Mouse (Mus musculus) kidney, adult 2 months (tissue): ENCODE results near the gene Gm20662. TPM values are rescaled to one million over a fixed set of nuclear protein-coding genes. Genes with fewer than 3 reads are reported as not detected.

Experiments used
- DNase-seq: peaks from one replicate; pipeline ENCODE4 v3.0.0; 2021
- H3K27ac ChIP-seq: fragments of 200-500 bp; 2 replicates; pipeline ENCODE4 v1.5.1; 2012; ENCODE audit warnings: low read depth, low read length, control low read depth, inconsistent platforms; ENCODE audit not compliant: insufficient read depth
- H3K27me3 ChIP-seq: fragments of 200-500 bp; replicated peaks from 2 replicates; pipeline ENCODE4 v1.6.1; 2012; ENCODE audit warnings: mild to moderate bottlenecking, moderate library complexity, low read length, inconsistent platforms; ENCODE audit not compliant: control insufficient read depth, insufficient read depth
- H3K36me3 ChIP-seq: fragments of 200-500 bp; 2 replicates; pipeline ENCODE4 v1.6.1; 2012; ENCODE audit warnings: mild to moderate bottlenecking, moderate library complexity, low read length, inconsistent platforms; ENCODE audit not compliant: control insufficient read depth, insufficient read depth
- H3K4me1 ChIP-seq: fragments of 200-500 bp; 2 replicates; pipeline ENCODE4 v1.6.1; 2011; ENCODE audit warnings: low read length; ENCODE audit not compliant: control insufficient read depth, insufficient read depth
- H3K4me3 ChIP-seq: fragments of 200-500 bp; 2 replicates; pipeline ENCODE4 v1.5.1; 2011; ENCODE audit warnings: mild to moderate bottlenecking, low read depth, low read length, control low read depth; ENCODE audit not compliant: insufficient read depth
- CTCF ChIP-seq: fragments of 200-500 bp; conservative IDR thresholded peaks from 2 replicates; pipeline ENCODE4 v1.5.1; 2011; ENCODE audit warnings: low read depth, mild to moderate bottlenecking, control low read depth, low read length, moderate library complexity, mixed read lengths; ENCODE audit not compliant: insufficient read depth, insufficient read length
- POLR2A ChIP-seq: fragments of 200-500 bp; IDR thresholded peaks from one replicate; pipeline ENCODE4 v1.6.1; 2011; ENCODE audit warnings: low read depth, low read length, control low read depth
- WGBS: fragments of 180-500 bp; shearing (Covaris S2); methylation state at CpG from one replicate; pipeline ENCODE4 v1.1.7; 2018; 5-methylcytosine and 5-hydroxymethylcytosine counted together
- polyA plus RNA-seq: library from polyadenylated mRNA; depleted of rRNA; stranded (reverse); fragments of >200 nt; gene quantifications from 2 replicates; pipeline ENCODE4 v1.2.3, GENCODE M21; 2012

The Gm20662 gene
- polyA plus RNA-seq, 1 experiment: 0.55 TPM

- Histone ChIP-seq H3K4me3 (no peak overlapping the region), H3K4me1 (no peaks in the 10 kb centered on the region), H3K27me3 (no peaks in the 10 kb centered on the region), H3K27ac (no peak overlapping the region), H3K36me3 (no peaks in the 10 kb centered on the region)
- WGBS: 66% methylated on average over 6 of the region's 6 CpGs
- DNase-seq: no peak
- TF ChIP-seq CTCF (no peak), POLR2A (no peak)
Measured at GRCm38 (mm10) chr9:107957141-107957540, 39.0 kb upstream of the Gm20662 start.

DNA sequence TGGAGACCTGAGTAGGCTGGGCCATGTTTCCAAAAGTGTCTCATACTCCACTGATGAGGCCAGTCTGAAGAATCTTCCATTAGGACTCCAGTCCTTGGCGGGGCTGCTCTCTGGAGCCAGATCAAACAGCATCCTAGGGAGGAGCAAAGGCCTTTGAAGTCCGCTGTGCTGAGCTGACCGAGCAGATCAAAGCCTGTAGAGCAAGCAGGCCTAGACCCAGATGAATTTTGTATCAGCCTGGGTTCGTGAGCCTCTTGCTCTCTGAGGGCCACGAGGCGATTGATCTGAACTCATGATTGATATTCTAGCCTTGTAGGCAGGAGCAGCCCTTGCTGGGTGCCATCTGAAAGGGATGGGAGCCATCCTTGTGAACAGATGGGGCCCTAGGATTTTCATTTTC is 36.3 kb upstream of the Gm20662 start:
- no peak for TF ChIP-seq POLR2A
- no peak for TF ChIP-seq CTCF
- 71% methylated on average over 6 of the region's 6 CpGs for WGBS
- DNase-seq: no peak
- Histone ChIP-seq H3K27ac (no peak overlapping the region), H3K4me3 (no peak overlapping the region), H3K4me1 (no peaks in the 10 kb centered on the region), H3K27me3 (no peaks in the 10 kb centered on the region), H3K36me3 (no peaks in the 10 kb centered on the region)

GRCm38 (mm10) chr9:107960928-107961327 is 35.2 kb upstream of the Gm20662 start:
- 89% methylated on average over 4 of the region's 4 CpGs for WGBS
- no peaks in the 10 kb centered on the region for H3K4me1 ChIP-seq
- TF ChIP-seq CTCF: no peak
- no peak for TF ChIP-seq POLR2A
- H3K27ac ChIP-seq: no peak overlapping the region
- H3K27me3 ChIP-seq: no peaks in the 10 kb centered on the region
- H3K36me3 ChIP-seq: no peaks in the 10 kb centered on the region
- no peak for DNase-seq
- H3K4me3 ChIP-seq: no peak overlapping the region

- no peak for DNase-seq
- no peaks in the 10 kb centered on the region for H3K36me3 ChIP-seq
- 91% methylated on average over 10 of the region's 10 CpGs for WGBS
- H3K4me3 ChIP-seq: no peak overlapping the region
- no peak overlapping the region for H3K27ac ChIP-seq
- TF ChIP-seq POLR2A (no peak), CTCF (no peak)
- H3K4me1 ChIP-seq: no peaks in the 10 kb centered on the region
- no peaks in the 10 kb centered on the region for H3K27me3 ChIP-seq
Measured at GRCm38 (mm10) chr9:107961351-107961762, 34.8 kb upstream of the Gm20662 start.

DNA sequence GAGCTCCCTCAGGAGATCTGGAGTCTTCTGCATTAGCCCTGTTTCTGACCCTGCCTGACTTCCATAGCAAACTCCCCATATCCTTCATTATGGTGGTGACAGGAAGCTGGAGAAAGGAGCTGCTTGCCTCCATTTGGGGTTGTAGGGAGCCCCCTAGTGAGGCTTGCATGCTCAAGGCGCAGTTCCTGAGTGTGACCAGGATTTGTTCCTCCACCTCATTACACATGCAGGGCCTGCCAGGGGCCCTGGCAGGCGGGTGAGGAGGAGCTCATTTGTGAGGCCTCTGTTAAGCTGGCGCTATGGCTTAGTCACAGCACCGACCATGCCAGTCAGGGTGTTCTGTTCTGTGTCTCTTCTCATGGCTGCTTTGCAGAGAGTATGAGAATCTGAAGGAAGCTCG is 34.3 kb upstream of the Gm20662 start:
- no peak for TF ChIP-seq POLR2A
- peak; percentile 33; the same call in 1 of the 2 replicates for TF ChIP-seq CTCF
- Histone ChIP-seq H3K27ac (no peak overlapping the region), H3K36me3 (no peaks in the 10 kb centered on the region), H3K27me3 (no peaks in the 10 kb centered on the region), H3K4me1 (no peaks in the 10 kb centered on the region), H3K4me3 (no peak overlapping the region)
- WGBS: 61% methylated on average over 5 of the region's 5 CpGs
- no peak for DNase-seq

DNA sequence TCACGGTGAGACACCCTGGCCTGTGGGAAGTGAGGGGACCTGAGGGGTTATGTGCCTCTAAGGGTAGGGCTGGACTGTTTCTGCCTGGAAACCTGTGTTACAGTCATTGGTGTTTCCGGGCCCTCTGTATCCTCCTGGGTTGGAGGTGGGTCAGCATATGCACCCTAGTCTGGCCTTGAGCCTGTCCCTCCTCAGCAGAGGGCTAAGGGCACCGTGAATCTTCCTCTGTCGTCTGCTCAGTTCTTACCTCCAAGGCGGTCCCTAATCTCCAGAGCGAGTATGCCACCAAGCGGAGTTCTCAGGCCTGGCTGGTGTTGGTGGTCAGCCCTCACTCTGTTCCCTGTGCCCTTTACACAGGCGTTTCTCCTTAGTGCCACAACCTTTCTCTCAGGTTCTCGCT is 33.2 kb upstream of the Gm20662 start:
- no peak for DNase-seq
- Histone ChIP-seq H3K27me3 (no peaks in the 10 kb centered on the region), H3K4me1 (no peaks in the 10 kb centered on the region), H3K36me3 (no peaks in the 10 kb centered on the region), H3K4me3 (no peak overlapping the region), H3K27ac (no peak overlapping the region)
- 97% methylated on average over 9 of the region's 9 CpGs for WGBS
- TF ChIP-seq POLR2A (no peak), CTCF (no peak)

DNA sequence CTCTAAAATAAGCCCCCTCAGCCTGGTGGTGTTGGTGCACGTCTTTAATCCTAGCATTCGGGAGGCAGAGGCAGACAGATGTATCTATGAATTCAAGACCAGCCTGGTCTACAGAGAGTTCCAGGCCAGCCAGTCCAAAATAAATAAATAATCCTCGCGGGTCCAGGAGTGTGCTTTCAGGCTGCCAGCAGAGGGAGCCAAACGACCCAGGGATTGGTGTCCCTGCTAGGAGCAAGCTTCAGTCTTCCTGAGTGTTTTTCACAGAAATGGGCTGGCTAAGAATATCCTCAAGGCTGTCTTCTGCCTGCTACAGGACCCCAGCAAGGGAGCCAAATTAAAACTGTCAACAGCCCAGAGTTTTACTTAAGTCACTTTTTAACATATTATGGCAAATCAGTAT is 32.4 kb upstream of the Gm20662 start:
- Histone ChIP-seq H3K27ac (no peak overlapping the region), H3K36me3 (no peaks in the 10 kb centered on the region)
- peak; percentile 89 for DNase-seq

More for the DNA sequence above, 32.4 kb upstream of the Gm20662 start:
- H3K4me3 ChIP-seq: no peak overlapping the region
- no peaks in the 10 kb centered on the region for H3K4me1 ChIP-seq
- no peaks in the 10 kb centered on the region for H3K27me3 ChIP-seq
- 21% methylated on average over 5 of the region's 5 CpGs for WGBS
- TF ChIP-seq POLR2A: no peak
- TF ChIP-seq CTCF: peak; percentile 96
